Comparison of ENCODE assay signal across 13 mouse cellular contexts in the genomic region with DNA sequence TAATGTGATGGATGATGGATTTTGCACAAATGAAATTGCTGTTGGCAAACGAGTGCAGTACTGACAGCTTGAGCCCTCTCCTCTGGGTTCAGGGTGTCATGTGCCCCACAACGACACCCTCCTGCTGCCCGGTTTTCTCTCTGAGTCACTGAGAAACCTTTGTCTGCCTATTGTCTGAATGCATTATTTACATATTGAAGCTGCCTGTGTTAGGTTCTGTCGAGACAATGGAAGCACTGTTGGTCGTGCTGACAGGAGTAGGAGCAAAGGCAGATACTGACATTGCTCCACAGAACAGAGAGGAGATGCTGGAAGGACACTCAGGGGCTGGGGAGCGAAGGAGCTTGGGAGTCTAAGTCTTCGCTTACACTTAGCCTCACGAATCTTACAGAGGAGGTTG. TPM values are rescaled to one million over a fixed set of nuclear protein-coding genes. Genes with fewer than 3 reads are reported as not detected.
DNase-seq lines count a peak whose midpoint lies in the region; ATAC-seq and TF ChIP-seq lines count a peak whose summit lies in the region.
"Had no signal": no experiment of that assay in that cellular context is flagged by ENCODE, and none has a peak within 500 bp of the region (broad histone marks: within the 10 kb centered on the region; RNA-seq: fewer than 3 reads in every experiment).

No protein-coding gene starts in this region.

- H3K27me3 ChIP-seq in hindbrain, embryonic 11.5 days (ENCODE audit: control insufficient read depth, insufficient read depth, low read length) = no peaks in the 10 kb centered on the region
- no peaks in the 10 kb centered on the region for H3K27me3 ChIP-seq in hindbrain, postnatal 0 days (ENCODE audit: insufficient read depth, low read length)
- no peaks in the 10 kb centered on the region for H3K27me3 ChIP-seq in midbrain, embryonic 14.5 days (ENCODE audit: control insufficient read depth, insufficient read depth, low read length)
- no peaks in the 10 kb centered on the region for H3K27me3 ChIP-seq in intestine, embryonic 15.5 days (replicated peaks)

- peak; percentile 14 for DNase-seq in cerebellum, adult 11-12 months
- DNase-seq in cerebellum, postnatal 25 days = no peak
- peak; percentile 39 for DNase-seq in hindbrain, embryonic 11.5 days (ENCODE audit: low spot score)
- no peak for DNase-seq in hindbrain, postnatal 0 days (ENCODE audit: low spot score)
- peak; percentile 47 for DNase-seq in brain, embryonic 14.5 days (ENCODE audit: low read depth)
- DNase-seq in midbrain, embryonic 14.5 days = peak; percentile 35
- no peak for DNase-seq in adrenal gland, postnatal 14 days
- DNase-seq: kidney, adult 8-10 months; layer of hippocampus, postnatal 36 days; thymus, adult 2 months had no signal

- ATAC-seq in hindbrain, embryonic 11.5 days (ENCODE audit: low FRiP score) = peak; percentile 80
- ATAC-seq in hindbrain, postnatal 0 days = no peak
- no peak for ATAC-seq in midbrain, embryonic 14.5 days (ENCODE audit: low FRiP score, low TSS enrichment)
- no peak for ATAC-seq in intestine, embryonic 15.5 days
- ATAC-seq: lung, postnatal 0 days had no signal

- no peak overlapping the region for H3K4me3 ChIP-seq in hindbrain, embryonic 11.5 days (ENCODE audit: low read depth, low read length)
- no peak overlapping the region for H3K4me3 ChIP-seq in hindbrain, postnatal 0 days (ENCODE audit: low read length)
- no peak overlapping the region for H3K4me3 ChIP-seq in midbrain, embryonic 14.5 days (replicated peaks; ENCODE audit: low read depth, low read length)
- no peak overlapping the region for H3K4me3 ChIP-seq in intestine, embryonic 15.5 days (replicated peaks)

- H3K4me2 ChIP-seq in hindbrain, embryonic 11.5 days (replicated peaks; ENCODE audit: low read depth, low read length) = no peak overlapping the region
- H3K4me2 ChIP-seq in hindbrain, postnatal 0 days (ENCODE audit: low read depth, low read length) = no peak overlapping the region
- no peak overlapping the region for H3K4me2 ChIP-seq in midbrain, embryonic 14.5 days (ENCODE audit: low read length)
- H3K4me2 ChIP-seq in intestine, embryonic 15.5 days (replicated peaks) = no peak overlapping the region

- H3K9me3 ChIP-seq in hindbrain, embryonic 11.5 days (ENCODE audit: control insufficient read depth, low read length) = no peaks in the 10 kb centered on the region
- no peaks in the 10 kb centered on the region for H3K9me3 ChIP-seq in hindbrain, postnatal 0 days (ENCODE audit: low read length)
- H3K9me3 ChIP-seq in midbrain, embryonic 14.5 days (ENCODE audit: control insufficient read depth, low read length) = no peaks in the 10 kb centered on the region
- no peaks in the 10 kb centered on the region for H3K9me3 ChIP-seq in intestine, embryonic 15.5 days

- H3K27ac ChIP-seq in hindbrain, embryonic 11.5 days (ENCODE audit: low read depth, low read length) = no peak overlapping the region
- H3K27ac ChIP-seq in hindbrain, postnatal 0 days = no peak overlapping the region
- peak overlapping the region; percentile 55; the same call in 1 of the 2 replicates for H3K27ac ChIP-seq in midbrain, embryonic 14.5 days (replicated peaks; ENCODE audit: low read depth, low read length)
- no peak overlapping the region for H3K27ac ChIP-seq in intestine, embryonic 15.5 days

- H3K36me3 ChIP-seq in hindbrain, embryonic 11.5 days (ENCODE audit: control insufficient read depth, insufficient read depth, low read length) = no peaks in the 10 kb centered on the region
- H3K36me3 ChIP-seq in hindbrain, postnatal 0 days (ENCODE audit: insufficient read depth, low read length) = no peaks in the 10 kb centered on the region
- H3K36me3 ChIP-seq in midbrain, embryonic 14.5 days (ENCODE audit: control insufficient read depth, insufficient read depth, low read length) = no peaks in the 10 kb centered on the region
- no peaks in the 10 kb centered on the region for H3K36me3 ChIP-seq in intestine, embryonic 15.5 days

- WGBS in hindbrain, embryonic 11.5 days = 36% methylated on average over 8 of the region's 8 CpGs
- WGBS in hindbrain, postnatal 0 days = 25% methylated on average over 8 of the region's 8 CpGs
- 20% methylated on average over 8 of the region's 8 CpGs for WGBS in midbrain, embryonic 14.5 days
- WGBS in intestine, embryonic 15.5 days = 53% methylated on average over 8 of the region's 8 CpGs

- no peak overlapping the region for H3K9ac ChIP-seq in hindbrain, embryonic 11.5 days (ENCODE audit: low read depth, low read length)
- no peak overlapping the region for H3K9ac ChIP-seq in hindbrain, postnatal 0 days (replicated peaks; ENCODE audit: low read length)
- H3K9ac ChIP-seq in midbrain, embryonic 14.5 days (replicated peaks; ENCODE audit: low read length) = peak overlapping the region; percentile 23; the same call in 1 of the 2 replicates
- no peak overlapping the region for H3K9ac ChIP-seq in intestine, embryonic 15.5 days

- TF ChIP-seq CTCF in hindbrain, postnatal 0 days (IDR thresholded peaks at IDR 0.05; ENCODE audit: low read depth) = no peak
- TF ChIP-seq CTCF in brain, embryonic 14.5 days (IDR thresholded peaks at IDR 0.05; ENCODE audit: borderline replicate concordance, extremely low read depth, insufficient read depth, insufficient read length) = no peak

- TF ChIP-seq POLR2A in brain, embryonic 14.5 days (IDR thresholded peaks at IDR 0.05; ENCODE audit: borderline replicate concordance, extremely low read depth, insufficient read depth, insufficient read length, poor library complexity, severe bottlenecking) = no peak

- H3K4me1 ChIP-seq in hindbrain, embryonic 11.5 days (replicated peaks; ENCODE audit: control insufficient read depth, insufficient read depth, low read length) = 0 out of 2 replicates have a peak, but pooled peaks cover 2% of the 10 kb centered on the region
- H3K4me1 ChIP-seq in hindbrain, postnatal 0 days (ENCODE audit: insufficient read depth, low read length) = peaks cover 7% of the 10 kb centered on the region; the same call in 1 of the 2 replicates
- peaks cover 14% of the 10 kb centered on the region for H3K4me1 ChIP-seq in midbrain, embryonic 14.5 days (ENCODE audit: control insufficient read depth, insufficient read depth, low read length)
- H3K4me1 ChIP-seq in intestine, embryonic 15.5 days (replicated peaks) = no peaks in the 10 kb centered on the region

RNA-seq across cellular contexts. Expression of a gene that starts 44.2 kb away (rescaled TPM):
- 9.9 and 10.5 TPM in 2 replicates for polyA plus RNA-seq in hindbrain, embryonic 11.5 days (2014; fragmentation: Nextera tagmentation; extraction: Ambion mirVana)
- total RNA-seq in hindbrain, postnatal 0 days (2014; rRNA removed) = 127 and 146 TPM in 2 replicates
- 29.8 and 31.4 TPM in 2 replicates for polyA plus RNA-seq in hindbrain, postnatal 0 days (2015; fragmentation: Nextera tagmentation; extraction: Ambion mirVana)
- polyA plus RNA-seq in brain, embryonic 14.5 days (2012; rRNA removed) = 48.8 and 84.9 TPM in 2 replicates
- 44.6 and 46.4 TPM in 2 replicates for polyA plus RNA-seq in midbrain, embryonic 14.5 days (2014; fragmentation: Nextera tagmentation; extraction: Ambion mirVana)
- 0.68 and 1.4 TPM in 2 replicates for polyA plus RNA-seq in intestine, embryonic 15.5 days (2015; fragmentation: Nextera tagmentation; extraction: Ambion mirVana)
- 14.8 and 16.3 TPM in 2 replicates for total RNA-seq in adrenal gland, postnatal 14 days (2021)
- total RNA-seq: common myeloid progenitor, adult 5-6 weeks had no signal

Comparison
In these comparisons a context has a peak if more than half of its experiments do, and no peak if none do; other contexts are left out.
1. DNase-seq: peak in cerebellum, adult 11-12 months (single experiment), hindbrain, embryonic 11.5 days (single experiment), brain, embryonic 14.5 days (single experiment) and midbrain, embryonic 14.5 days (single experiment); none in cerebellum, postnatal 25 days (0 of 2), hindbrain, postnatal 0 days (single experiment) and adrenal gland, postnatal 14 days (single experiment).